Mouse (Mus musculus): ENCODE results near the gene Anln.
"Not testable (repeated sequence)": the region's sequence is repeated elsewhere in the genome, so short reads cannot be mapped to it uniquely, and the experiment has no call there.

The Anln gene

GRCm38 (mm10) chr9:22407633-22408032 is 18.6 kb upstream of the Anln start:
- in situ Hi-C loops (cut with MboI; ENCODE audit: low pct_unique_long_range_greater_than_20kb in 1 of 2, low sequenced_read_pairs in 2 of 2, unreplicated experiment in 1 of 2), result not testable (repeated sequence)

- in situ Hi-C loops (cut with MboI; ENCODE audit: low pct_unique_long_range_greater_than_20kb in 1 of 2, low sequenced_read_pairs in 2 of 2, unreplicated experiment in 1 of 2), result no loop called here
Measured at GRCm38 (mm10) chr9:22405414-22405813, 16.4 kb upstream of the Anln start.

GRCm38 (mm10) chr9:22403501-22403900 is 14.5 kb upstream of the Anln start:
- in situ Hi-C loops (cut with MboI; ENCODE audit: low pct_unique_long_range_greater_than_20kb in 1 of 2, low sequenced_read_pairs in 2 of 2, unreplicated experiment in 1 of 2), result not testable (repeated sequence)

- in situ Hi-C loops (cut with MboI; ENCODE audit: low pct_unique_long_range_greater_than_20kb in 1 of 2, low sequenced_read_pairs in 2 of 2, unreplicated experiment in 1 of 2), result no loop called here
Measured at GRCm38 (mm10) chr9:22402976-22403375, 14.0 kb upstream of the Anln start.

GRCm38 (mm10) chr9:22402001-22402400 is 13.0 kb upstream of the Anln start:
- in situ Hi-C loops (cut with MboI; ENCODE audit: low pct_unique_long_range_greater_than_20kb in 1 of 2, low sequenced_read_pairs in 2 of 2, unreplicated experiment in 1 of 2), result no loop called here

- in situ Hi-C loops (cut with MboI; ENCODE audit: low pct_unique_long_range_greater_than_20kb in 1 of 2, low sequenced_read_pairs in 2 of 2, unreplicated experiment in 1 of 2), result loop anchor here in 1 of 2 experiments (10.0 kb wide), 1 partner anchor 244 kb away; the partner anchor contains the start of gene Pigyl
Measured at GRCm38 (mm10) chr9:22399021-22399420, 10.0 kb upstream of the Anln start.

- in situ Hi-C loops (cut with MboI; ENCODE audit: low pct_unique_long_range_greater_than_20kb in 1 of 2, low sequenced_read_pairs in 2 of 2, unreplicated experiment in 1 of 2), result loop anchor here in 1 of 2 experiments (10.0 kb wide), 1 partner anchor 240 kb away; the partner anchor contains the start of gene Pigyl
Measured at GRCm38 (mm10) chr9:22394725-22395124, 5.7 kb upstream of the Anln start.

- in situ Hi-C loops (cut with MboI; ENCODE audit: low pct_unique_long_range_greater_than_20kb in 1 of 2, low sequenced_read_pairs in 2 of 2, unreplicated experiment in 1 of 2), result loop anchor here in 1 of 2 experiments (10.0 kb wide), 1 partner anchor 236 kb away; the partner anchor contains the start of gene Pigyl
Measured at GRCm38 (mm10) chr9:22390390-22390789, 1.4 kb upstream of the Anln start.

GRCm38 (mm10) chr9:22389736-22390245 is 803 bp upstream of the Anln start:
- in situ Hi-C loops (cut with MboI; ENCODE audit: low pct_unique_long_range_greater_than_20kb in 1 of 2, low sequenced_read_pairs in 2 of 2, unreplicated experiment in 1 of 2), result loop anchor here in 1 of 2 experiments (10.0 kb wide), 1 partner anchor 235 kb away; the partner anchor contains the start of gene Pigyl

- in situ Hi-C loops (cut with MboI; ENCODE audit: low pct_unique_long_range_greater_than_20kb in 1 of 2, low sequenced_read_pairs in 2 of 2, unreplicated experiment in 1 of 2), result no loop called here
Measured at GRCm38 (mm10) chr9:22388401-22388980, 497 bp downstream of the Anln start.

GRCm38 (mm10) chr9:22387901-22388300 is 1.1 kb downstream of the Anln start:
- in situ Hi-C loops (cut with MboI; ENCODE audit: low pct_unique_long_range_greater_than_20kb in 1 of 2, low sequenced_read_pairs in 2 of 2, unreplicated experiment in 1 of 2), result no loop called here

GRCm38 (mm10) chr9:22385890-22386289 is 3.1 kb downstream of the Anln start:
- in situ Hi-C loops (cut with MboI; ENCODE audit: low pct_unique_long_range_greater_than_20kb in 1 of 2, low sequenced_read_pairs in 2 of 2, unreplicated experiment in 1 of 2), result no loop called here

GRCm38 (mm10) chr9:22376086-22376485 is 12.9 kb downstream of the Anln start:
- in situ Hi-C loops (cut with MboI; ENCODE audit: low pct_unique_long_range_greater_than_20kb in 1 of 2, low sequenced_read_pairs in 2 of 2, unreplicated experiment in 1 of 2), result loop anchor here (5.0 kb wide), 2 partner anchors 34 to 39 kb away; no protein-coding TSS in a partner anchor

GRCm38 (mm10) chr9:22372760-22373159 is 16.2 kb downstream of the Anln start:
- in situ Hi-C loops (cut with MboI; ENCODE audit: low pct_unique_long_range_greater_than_20kb in 1 of 2, low sequenced_read_pairs in 2 of 2, unreplicated experiment in 1 of 2), result no loop called here

GRCm38 (mm10) chr9:22368030-22368429 is 21.0 kb downstream of the Anln start:
- in situ Hi-C loops (cut with MboI; ENCODE audit: low pct_unique_long_range_greater_than_20kb in 1 of 2, low sequenced_read_pairs in 2 of 2, unreplicated experiment in 1 of 2), result no loop called here

- in situ Hi-C loops (cut with MboI; ENCODE audit: low pct_unique_long_range_greater_than_20kb in 1 of 2, low sequenced_read_pairs in 2 of 2, unreplicated experiment in 1 of 2), result no loop called here
Measured at GRCm38 (mm10) chr9:22366621-22367020, 22.4 kb downstream of the Anln start.

GRCm38 (mm10) chr9:22366221-22366620 is 22.8 kb downstream of the Anln start:
- in situ Hi-C loops (cut with MboI; ENCODE audit: low pct_unique_long_range_greater_than_20kb in 1 of 2, low sequenced_read_pairs in 2 of 2, unreplicated experiment in 1 of 2), result no loop called here

- in situ Hi-C loops (cut with MboI; ENCODE audit: low pct_unique_long_range_greater_than_20kb in 1 of 2, low sequenced_read_pairs in 2 of 2, unreplicated experiment in 1 of 2), result no loop called here
Measured at GRCm38 (mm10) chr9:22360916-22361315, 28.1 kb downstream of the Anln start.

- in situ Hi-C loops (cut with MboI; ENCODE audit: low pct_unique_long_range_greater_than_20kb in 1 of 2, low sequenced_read_pairs in 2 of 2, unreplicated experiment in 1 of 2), result loop anchor here in 1 of 2 experiments (10.0 kb wide), 1 partner anchor 111 kb away; no protein-coding TSS in a partner anchor
Measured at GRCm38 (mm10) chr9:22355919-22356318, 33.1 kb downstream of the Anln start.

GRCm38 (mm10) chr9:22353901-22354300 is 35.1 kb downstream of the Anln start:
- in situ Hi-C loops (cut with MboI; ENCODE audit: low pct_unique_long_range_greater_than_20kb in 1 of 2, low sequenced_read_pairs in 2 of 2, unreplicated experiment in 1 of 2), result loop anchor here in 1 of 2 experiments (10.0 kb wide), 1 partner anchor 109 kb away; no protein-coding TSS in a partner anchor

Measured in mouse embryonic stem cell (cell line).